Mouse (Mus musculus) small intestine, adult 2 months (tissue): Measurements from ENCODE around the gene Tfe3. TPM values are rescaled to one million over a fixed set of nuclear protein-coding genes. Genes with fewer than 3 reads are reported as not detected.
A peak's percentile ranks its signal among the peaks of the same experiment; 100 is the strongest.

Experiments used
- H3K27ac ChIP-seq: fragments of 200-500 bp; 2 replicates; pipeline ENCODE4 v1.5.1; 2012; ENCODE audit warnings: low read depth, low read length, control low read depth, inconsistent platforms; ENCODE audit not compliant: insufficient read depth
- H3K27me3 ChIP-seq: fragments of 200-500 bp; 2 replicates; pipeline ENCODE4 v1.6.1; 2012; ENCODE audit warnings: mild to moderate bottlenecking, moderate library complexity, low read length, inconsistent platforms; ENCODE audit not compliant: control insufficient read depth, insufficient read depth
- H3K36me3 ChIP-seq: fragments of 200-500 bp; 2 replicates; pipeline ENCODE4 v1.6.1; 2012; ENCODE audit warnings: mild to moderate bottlenecking, low read length, control low read depth, inconsistent platforms; ENCODE audit not compliant: control insufficient read depth, insufficient read depth
- H3K4me1 ChIP-seq: fragments of 200-500 bp; 2 replicates; pipeline ENCODE4 v1.6.1; 2012; ENCODE audit warnings: low read length, inconsistent platforms, mixed read lengths; ENCODE audit not compliant: control insufficient read depth, insufficient read depth, insufficient read length
- H3K4me3 ChIP-seq: fragments of 200-500 bp; 2 replicates; pipeline ENCODE4 v1.5.1; 2012; ENCODE audit warnings: low read depth, mild to moderate bottlenecking, control low read depth, inconsistent platforms, low read length, moderate library complexity
- CTCF ChIP-seq: fragments of 200-500 bp; IDR thresholded peaks from 2 replicates; pipeline ENCODE4 v1.5.1; 2012; ENCODE audit warnings: low read depth, mild to moderate bottlenecking, control low read depth, inconsistent platforms, low read length, moderate library complexity, mixed read lengths; ENCODE audit not compliant: insufficient replicate concordance, insufficient read length; ENCODE audit errors: extremely low read depth
- POLR2A ChIP-seq: fragments of 200-500 bp; IDR thresholded peaks from 2 replicates; pipeline ENCODE4 v1.6.1; 2012; ENCODE audit warnings: low read depth, mild to moderate bottlenecking, control low read depth, inconsistent platforms, low read length, moderate library complexity
- WGBS: fragments of 180-500 bp; shearing (Covaris S2); methylation state at CpG from one replicate; pipeline ENCODE4 v1.1.7; 2018; 5-methylcytosine and 5-hydroxymethylcytosine counted together
- polyA plus RNA-seq: library from polyadenylated mRNA; depleted of rRNA; stranded (reverse); fragments of >200 nt; gene quantifications from 2 replicates; pipeline ENCODE4 v1.2.3, GENCODE M21; 2012

Tfe3 gene
- polyA plus RNA-seq, 1 experiment: 23.0 TPM

DNA sequence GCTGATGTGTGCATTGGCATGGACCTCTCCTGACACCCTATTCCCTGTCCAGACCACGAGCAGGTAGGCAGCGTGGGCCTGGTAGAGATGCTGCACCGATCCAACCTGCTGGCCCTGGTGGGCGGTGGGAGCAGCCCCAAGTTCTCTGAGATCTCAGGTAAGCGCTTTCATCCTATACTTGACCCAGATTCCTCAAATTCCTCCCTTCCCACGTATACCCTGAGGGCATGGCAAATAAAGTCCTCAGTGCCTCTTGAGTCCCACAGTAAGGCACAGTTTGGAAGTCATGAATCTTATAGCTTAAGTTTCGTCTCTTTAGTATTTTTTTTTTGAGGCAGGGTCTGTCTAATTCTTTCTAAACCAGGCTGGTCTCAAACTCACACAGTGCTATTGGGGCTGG lies 38.2 kb upstream of the Tfe3 start:
- Histone ChIP-seq H3K27ac (no peak overlapping the region), H3K36me3 (peaks cover 5% of the 10 kb centered on the region), H3K4me1 (no peaks in the 10 kb centered on the region; the same call in 1 of the 2 replicates), H3K27me3 (no peaks in the 10 kb centered on the region), H3K4me3 (no peak overlapping the region)
- WGBS: 88% methylated on average over 7 of the region's 7 CpGs
- no peak for TF ChIP-seq CTCF
- no peak for TF ChIP-seq POLR2A

DNA sequence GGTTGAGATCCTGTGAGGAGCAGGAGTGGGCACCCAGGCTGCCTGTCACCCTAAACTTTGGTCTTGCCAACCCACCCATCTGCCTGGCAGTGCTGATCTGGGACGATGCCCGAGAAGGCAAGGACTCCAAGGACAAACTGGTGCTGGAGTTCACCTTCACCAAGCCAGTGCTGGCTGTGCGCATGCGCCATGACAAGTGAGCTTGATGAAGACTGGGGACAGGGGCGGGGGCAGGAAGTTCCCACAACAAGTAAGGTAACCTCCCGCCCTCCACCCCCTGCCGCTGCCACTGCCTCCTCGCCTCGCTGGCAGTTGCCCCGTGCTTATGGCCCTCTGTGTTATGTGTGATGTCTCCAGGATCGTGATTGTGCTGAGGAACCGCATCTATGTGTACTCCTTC lies 36.5 kb upstream of the Tfe3 start:
- no peak overlapping the region for H3K4me3 ChIP-seq
- TF ChIP-seq CTCF: no peak
- no peak for TF ChIP-seq POLR2A
- H3K27ac ChIP-seq: no peak overlapping the region
- H3K27me3 ChIP-seq: no peaks in the 10 kb centered on the region
- H3K4me1 ChIP-seq: no peaks in the 10 kb centered on the region; the same call in 1 of the 2 replicates
- peaks cover 5% of the 10 kb centered on the region for H3K36me3 ChIP-seq
- WGBS: 90% methylated on average over 12 of the region's 12 CpGs

DNA sequence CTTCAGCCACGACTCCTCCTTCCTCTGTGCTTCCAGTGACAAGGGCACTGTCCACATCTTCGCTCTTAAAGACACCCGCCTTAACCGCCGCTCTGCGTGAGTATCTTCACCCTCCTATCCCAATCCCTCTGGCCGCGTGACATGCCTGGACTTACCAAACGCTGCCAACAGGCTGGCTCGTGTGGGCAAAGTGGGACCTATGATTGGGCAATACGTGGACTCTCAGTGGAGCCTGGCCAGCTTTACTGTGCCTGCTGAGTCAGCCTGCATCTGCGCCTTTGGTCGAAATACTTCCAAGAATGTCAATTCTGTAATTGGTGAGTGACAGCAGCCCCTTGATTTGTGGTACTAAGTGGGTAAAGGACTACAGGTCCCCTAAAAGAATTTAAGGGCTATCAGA lies 35.2 kb upstream of the Tfe3 start:
- Histone ChIP-seq H3K4me3 (no peak overlapping the region), H3K36me3 (peaks cover 5% of the 10 kb centered on the region), H3K4me1 (no peaks in the 10 kb centered on the region; the same call in 1 of the 2 replicates), H3K27me3 (no peaks in the 10 kb centered on the region), H3K27ac (no peak overlapping the region)
- TF ChIP-seq POLR2A (no peak), CTCF (no peak)
- 90% methylated on average over 13 of the region's 13 CpGs for WGBS

DNA sequence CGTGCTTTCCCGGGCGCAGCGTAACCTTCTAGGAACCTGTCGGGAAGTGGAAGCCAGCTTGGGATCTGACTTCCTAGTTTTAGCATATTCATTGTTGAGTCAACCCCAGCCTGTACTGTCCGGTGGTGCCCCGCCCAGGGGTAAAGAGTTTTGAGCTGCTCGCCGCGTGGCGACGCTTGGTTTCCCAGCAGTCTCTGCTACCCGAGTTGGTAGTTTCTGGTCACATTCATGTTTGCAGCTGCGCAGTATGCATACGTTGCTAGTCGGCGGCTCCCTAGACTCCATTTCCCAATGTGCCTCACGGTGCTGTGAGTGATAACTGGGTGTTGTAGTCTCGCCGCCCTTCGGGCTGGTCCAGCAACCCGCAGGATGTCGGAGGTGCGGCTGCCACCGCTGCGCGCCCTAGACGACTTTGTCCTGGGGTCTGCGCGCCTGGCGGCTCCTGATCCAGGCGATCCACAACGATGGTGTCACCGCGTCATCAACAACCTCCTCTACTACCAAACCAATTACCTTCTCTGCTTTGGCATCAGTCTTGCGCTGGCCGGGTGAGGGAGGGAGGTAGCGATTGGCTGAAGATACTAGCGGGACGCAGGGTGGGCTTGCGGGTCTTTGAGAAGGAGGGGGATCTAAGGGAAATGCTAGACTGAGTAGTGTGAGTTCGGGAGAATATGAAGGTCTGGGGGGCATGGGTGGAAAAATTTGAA lies 34.0 kb upstream of the Tfe3 start, which contains the start of gene Praf2:
Gene Praf2 (plus strand): TSS at position 225 of the 707 bp plus-strand sequence.
- Histone ChIP-seq H3K4me3 (peak within 1 kb of the TSS; percentile 79), H3K27me3 (no peaks in the 10 kb centered on the region), H3K36me3 (peaks cover 7% of the 10 kb centered on the region), H3K27ac (peak within 1 kb of the TSS; percentile 84), H3K4me1 (no peaks in the 10 kb centered on the region; the same call in 1 of the 2 replicates)
- TF ChIP-seq CTCF (no peak), POLR2A (no peak)
- WGBS: 10% methylated on average over 42 of the region's 42 CpGs

DNA sequence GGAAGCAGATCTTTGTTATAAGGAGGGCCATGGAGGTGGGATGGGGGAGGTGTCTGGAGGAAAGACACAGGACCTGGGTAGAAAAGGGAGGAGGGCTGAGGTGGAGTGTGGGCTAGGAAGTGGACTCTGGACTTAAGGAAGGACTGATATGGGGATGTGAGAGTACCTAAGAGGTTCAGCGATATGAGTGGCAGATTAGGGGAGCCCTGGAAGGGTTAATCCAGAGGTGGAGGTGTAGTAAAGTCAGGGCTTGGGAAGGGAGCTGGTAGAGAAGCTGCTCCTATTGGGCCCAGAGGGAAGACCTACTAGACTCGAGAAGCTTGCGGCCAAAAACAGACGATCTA lies 33.5 kb upstream of the Tfe3 start:
- Histone ChIP-seq H3K36me3 (peaks cover 7% of the 10 kb centered on the region), H3K27me3 (no peaks in the 10 kb centered on the region), H3K4me3 (peak overlapping the region; percentile 79), H3K27ac (no peak overlapping the region), H3K4me1 (peaks cover 1% of the 10 kb centered on the region; the same call in 1 of the 2 replicates)
- TF ChIP-seq POLR2A (no peak), CTCF (no peak)
- 18% methylated on average over 4 of the region's 4 CpGs for WGBS

DNA sequence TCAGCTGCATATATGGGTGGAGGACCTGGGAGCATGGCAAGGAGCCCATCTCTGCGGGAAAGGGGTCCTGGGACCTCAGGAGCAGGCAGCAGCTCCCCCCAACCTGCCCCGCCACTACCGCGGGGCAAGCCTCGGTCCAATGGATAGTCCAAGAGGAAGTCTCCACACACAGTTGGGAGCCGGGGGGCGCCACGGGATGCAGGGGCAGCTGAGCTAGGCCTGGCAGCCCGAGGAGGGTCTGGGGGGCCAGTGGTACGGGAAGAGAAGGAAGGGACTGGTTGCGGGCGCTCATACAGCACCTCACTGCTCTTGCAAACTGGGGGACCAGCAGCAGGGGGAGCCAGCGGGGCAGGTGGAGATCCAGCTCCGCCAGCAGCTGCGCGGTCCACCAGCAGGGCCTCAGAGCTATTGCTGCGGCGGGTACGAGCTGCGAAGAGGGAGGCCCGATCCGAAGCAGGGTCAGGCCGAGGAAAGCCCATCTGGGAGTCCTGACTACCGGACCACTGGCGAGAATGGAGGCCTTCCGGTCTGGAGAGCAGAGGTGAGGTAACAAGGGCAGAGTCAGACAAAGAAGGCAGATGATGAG lies 28.7 kb upstream of the Tfe3 start:
- 36% methylated on average over 25 of the region's 26 CpGs for WGBS
- H3K4me3 ChIP-seq: 0 out of 2 replicates have a peak overlapping the region, but pooled peaks have one; percentile 33

DNA sequence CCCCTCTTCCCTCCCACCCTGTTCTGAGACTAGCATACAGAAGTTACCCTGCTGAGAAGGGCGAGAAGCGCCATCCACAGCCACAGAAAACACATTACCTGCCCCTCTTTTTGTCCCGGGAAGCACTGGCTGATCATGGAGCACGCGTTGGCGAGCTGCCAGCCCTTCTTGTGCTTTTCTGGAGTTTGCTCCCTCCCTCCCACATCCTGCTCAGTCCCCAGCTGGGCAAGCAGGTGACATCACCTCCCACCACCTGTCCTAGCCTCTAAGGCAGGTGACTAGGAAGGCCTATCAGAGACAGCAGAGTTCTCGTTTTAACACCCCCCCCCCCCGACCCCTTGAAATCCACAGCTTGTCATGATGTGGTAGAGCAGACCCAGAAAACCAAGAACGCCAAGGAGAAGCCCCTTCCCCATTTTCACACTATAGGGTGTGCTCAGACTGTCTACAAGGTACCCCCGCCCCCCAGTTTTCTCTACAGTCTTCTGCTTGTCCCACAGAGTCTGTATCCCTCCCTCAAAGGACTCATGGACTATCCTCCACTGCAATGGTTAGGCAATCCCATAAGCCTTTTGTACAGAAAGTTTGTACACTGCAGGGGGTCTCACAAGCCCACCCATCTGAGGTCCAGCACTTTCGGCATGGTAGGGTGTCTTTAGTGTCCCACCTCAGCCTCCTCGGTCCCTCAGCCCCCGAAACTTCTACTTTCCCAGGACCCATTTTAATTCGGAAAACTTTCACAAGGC lies 22.9 kb upstream of the Tfe3 start:
- no peak for TF ChIP-seq POLR2A
- TF ChIP-seq CTCF: no peak
- Histone ChIP-seq H3K27me3 (no peaks in the 10 kb centered on the region), H3K4me1 (peaks cover 8% of the 10 kb centered on the region), H3K36me3 (0 out of 2 replicates have a peak, but pooled peaks cover 3% of the 10 kb centered on the region), H3K4me3 (peak overlapping the region; percentile 61), H3K27ac (peak overlapping the region; percentile 96)
- WGBS: 40% methylated on average over 14 of the region's 14 CpGs

More for the DNA sequence above, 28.7 kb upstream of the Tfe3 start:
- H3K4me1 ChIP-seq: peaks cover 8% of the 10 kb centered on the region
- H3K27ac ChIP-seq: no peak overlapping the region
- no peaks in the 10 kb centered on the region for H3K27me3 ChIP-seq
- TF ChIP-seq CTCF: peak; percentile 48
- TF ChIP-seq POLR2A: no peak
- H3K36me3 ChIP-seq: peaks cover 6% of the 10 kb centered on the region; the same call in 1 of the 2 replicates
